Mouse (Mus musculus): ENCODE data around the gene A630095N17Rik.

DNA sequence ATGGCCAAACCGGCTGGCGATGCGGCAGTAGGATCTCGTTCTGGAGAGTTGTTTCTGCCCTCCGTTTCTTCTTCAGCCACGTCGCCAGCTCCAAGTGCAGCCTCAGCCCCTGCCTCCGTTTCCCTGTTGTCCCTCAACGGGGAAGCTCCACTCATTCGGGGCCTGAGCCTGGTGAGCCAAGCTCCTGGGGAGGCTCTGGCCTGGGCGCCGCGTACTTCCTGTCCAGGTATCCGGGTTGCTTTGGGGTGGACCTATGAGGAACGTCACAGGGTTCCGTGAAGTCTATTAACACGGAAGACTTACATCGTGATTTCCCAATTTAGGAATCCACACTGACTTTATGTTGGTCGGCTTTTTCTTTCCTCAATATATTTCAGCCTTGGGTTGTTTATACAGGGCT is 39.5 kb downstream of the A630095N17Rik start:
- TF ChIP-seq CTCF (IDR thresholded peaks at IDR 0.05; ENCODE audit: insufficient read depth, low read depth, low read length) = no peak
- no peak for TF ChIP-seq POLR2A (IDR thresholded peaks at IDR 0.05; ENCODE audit: insufficient read depth, low read depth, low read length)
